Mouse (Mus musculus): ENCODE measurements around the gene Pfas. TPM values are rescaled to one million over a fixed set of nuclear protein-coding genes. Genes with fewer than 3 reads are reported as not detected.
A peak's percentile ranks its signal among the peaks of the same experiment; 100 is the strongest.
"Not testable (repeated sequence)": the region's sequence is repeated elsewhere in the genome, so short reads cannot be mapped to it uniquely, and the experiment has no call there.

The Pfas gene
- polyA plus RNA-seq, 1 experiment from 2014 or later, result 14.3 TPM

GRCm38 (mm10) chr11:69012071-69012601 lies 3.9 kb upstream of the Pfas start:
- H3K4me2 ChIP-seq (ENCODE audit: low read length), result peak overlapping the region; percentile 84
- ATAC-seq (ENCODE audit: insufficient number of reproducible peaks, insufficient read depth, low FRiP score, low read depth), result peak; percentile 45; the same call in 1 of the 2 replicates
- WGBS, result 1% methylated on average over 18 of the region's 18 CpGs

GRCm38 (mm10) chr11:69011445-69011844 lies 3.2 kb upstream of the Pfas start:
- Histone ChIP-seq H3K4me2 (ENCODE audit: low read length) (peak overlapping the region; percentile 84), H3K9ac (ENCODE audit: low read length) (peak overlapping the region; percentile 75), H3K4me1 (ENCODE audit: control insufficient read depth in 2 of 2, insufficient read depth in 2 of 2, low read length in 2 of 2) (peaks cover 0 to 20% of the 10 kb centered on the region in 2 experiments; a peak in 3 of 4 replicates), H3K27ac (replicated peaks in 1 of 2; ENCODE audit: control insufficient read depth in 1 of 2, insufficient read depth in 1 of 2, low read depth in 2 of 2, low read length in 2 of 2) (peak overlapping the region; percentile 70 to 97), H3K4me3 (ENCODE audit: control insufficient read depth in 1 of 2, insufficient read depth in 1 of 2, low read depth in 1 of 2, low read length in 2 of 2) (peak overlapping the region in 1 of 2 experiments; percentile 48; a peak in 2 of 4 replicates)
- 63% methylated on average over 2 of the region's 2 CpGs for WGBS
- not testable (repeated sequence) for H3K9me3 ChIP-seq (ENCODE audit: control insufficient read depth, low read length); H3K36me3 ChIP-seq (ENCODE audit: control insufficient read depth, insufficient read depth, low read length); ATAC-seq (ENCODE audit: insufficient number of reproducible peaks, insufficient read depth, low FRiP score, low read depth); H3K27me3 ChIP-seq (ENCODE audit: control insufficient read depth, insufficient read depth, low read length)

More at GRCm38 (mm10) chr11:69012071-69012601, 3.9 kb upstream of the Pfas start:
- Histone ChIP-seq H3K9ac (ENCODE audit: low read length) (peak overlapping the region; percentile 75), H3K4me1 (ENCODE audit: control insufficient read depth in 2 of 2, insufficient read depth in 2 of 2, low read length in 2 of 2) (peaks cover 4 to 25% of the 10 kb centered on the region in 2 experiments), H3K27me3 (ENCODE audit: control insufficient read depth, insufficient read depth, low read length) (no peaks in the 10 kb centered on the region), H3K27ac (replicated peaks in 1 of 2; ENCODE audit: control insufficient read depth in 1 of 2, insufficient read depth in 1 of 2, low read depth in 2 of 2, low read length in 2 of 2) (peak overlapping the region; percentile 97 to 99), H3K4me3 (ENCODE audit: control insufficient read depth in 1 of 2, insufficient read depth in 1 of 2, low read depth in 1 of 2, low read length in 2 of 2) (peak overlapping the region; percentile 34 to 48), H3K36me3 (ENCODE audit: control insufficient read depth, insufficient read depth, low read length) (no peaks in the 10 kb centered on the region), H3K9me3 (ENCODE audit: control insufficient read depth, low read length) (no peaks in the 10 kb centered on the region)

- Histone ChIP-seq H3K4me2 (ENCODE audit: low read length) (peak overlapping the region; percentile 84), H3K27me3 (ENCODE audit: control insufficient read depth, insufficient read depth, low read length) (no peaks in the 10 kb centered on the region), H3K4me1 (ENCODE audit: control insufficient read depth in 2 of 2, insufficient read depth in 2 of 2, low read length in 2 of 2) (peaks cover 0 to 20% of the 10 kb centered on the region in 2 experiments; a peak in 3 of 4 replicates), H3K4me3 (ENCODE audit: control insufficient read depth in 1 of 2, insufficient read depth in 1 of 2, low read depth in 1 of 2, low read length in 2 of 2) (no peak overlapping the region), H3K27ac (replicated peaks in 1 of 2; ENCODE audit: control insufficient read depth in 1 of 2, insufficient read depth in 1 of 2, low read depth in 2 of 2, low read length in 2 of 2) (peak overlapping the region; percentile 39 to 97; a peak in 3 of 4 replicates), H3K36me3 (ENCODE audit: control insufficient read depth, insufficient read depth, low read length) (peaks cover 3% of the 10 kb centered on the region), H3K9ac (ENCODE audit: low read length) (no peak overlapping the region), H3K9me3 (ENCODE audit: control insufficient read depth, low read length) (no peaks in the 10 kb centered on the region)
- WGBS, result 77% methylated on average over 15 of the region's 15 CpGs
- ATAC-seq (ENCODE audit: insufficient number of reproducible peaks, insufficient read depth, low FRiP score, low read depth), result no peak
These were observed 2.4 kb upstream of the Pfas start for GRCm38 (mm10) chr11:69010400-69011323.

- Histone ChIP-seq H3K4me2 (ENCODE audit: low read length) (no peak overlapping the region), H3K9me3 (ENCODE audit: control insufficient read depth, low read length) (no peaks in the 10 kb centered on the region), H3K27me3 (ENCODE audit: control insufficient read depth, insufficient read depth, low read length) (no peaks in the 10 kb centered on the region), H3K36me3 (ENCODE audit: control insufficient read depth, insufficient read depth, low read length) (peaks cover 3% of the 10 kb centered on the region), H3K9ac (ENCODE audit: low read length) (no peak overlapping the region), H3K4me3 (ENCODE audit: control insufficient read depth in 1 of 2, insufficient read depth in 1 of 2, low read depth in 1 of 2, low read length in 2 of 2) (no peak overlapping the region), H3K27ac (replicated peaks in 1 of 2; ENCODE audit: control insufficient read depth in 1 of 2, insufficient read depth in 1 of 2, low read depth in 2 of 2, low read length in 2 of 2) (no peak overlapping the region), H3K4me1 (ENCODE audit: control insufficient read depth in 2 of 2, insufficient read depth in 2 of 2, low read length in 2 of 2) (peaks cover 0 to 17% of the 10 kb centered on the region in 2 experiments; a peak in 3 of 4 replicates)
- 87% methylated on average over 1 of the region's 1 CpGs for WGBS
- no peak for ATAC-seq (ENCODE audit: insufficient number of reproducible peaks, insufficient read depth, low FRiP score, low read depth)
These were observed 1.2 kb upstream of the Pfas start for GRCm38 (mm10) chr11:69009508-69009907.

GRCm38 (mm10) chr11:69006575-69006974 lies 1.7 kb downstream of the Pfas start:
- H3K27ac ChIP-seq (replicated peaks in 1 of 2; ENCODE audit: control insufficient read depth in 1 of 2, insufficient read depth in 1 of 2, low read depth in 2 of 2, low read length in 2 of 2); H3K9ac ChIP-seq (ENCODE audit: low read length); H3K4me3 ChIP-seq (ENCODE audit: control insufficient read depth in 1 of 2, insufficient read depth in 1 of 2, low read depth in 1 of 2, low read length in 2 of 2); H3K27me3 ChIP-seq (ENCODE audit: control insufficient read depth, insufficient read depth, low read length); H3K4me2 ChIP-seq (ENCODE audit: low read length); ATAC-seq (ENCODE audit: insufficient number of reproducible peaks, insufficient read depth, low FRiP score, low read depth); H3K9me3 ChIP-seq (ENCODE audit: control insufficient read depth, low read length): not testable (repeated sequence)
- peaks cover 0 to 14% of the 10 kb centered on the region in 2 experiments; a peak in 3 of 4 replicates for H3K4me1 ChIP-seq (ENCODE audit: control insufficient read depth in 2 of 2, insufficient read depth in 2 of 2, low read length in 2 of 2)
- H3K36me3 ChIP-seq (ENCODE audit: control insufficient read depth, insufficient read depth, low read length), result peaks cover 24% of the 10 kb centered on the region

- 79% methylated on average over 7 of the region's 7 CpGs for WGBS
- H3K27ac ChIP-seq (replicated peaks in 1 of 2; ENCODE audit: control insufficient read depth in 1 of 2, insufficient read depth in 1 of 2, low read depth in 2 of 2, low read length in 2 of 2), result no peak overlapping the region
- H3K36me3 ChIP-seq (ENCODE audit: control insufficient read depth, insufficient read depth, low read length), result peaks cover 38% of the 10 kb centered on the region
- no peaks in the 10 kb centered on the region for H3K9me3 ChIP-seq (ENCODE audit: control insufficient read depth, low read length)
- no peak overlapping the region for H3K4me3 ChIP-seq (ENCODE audit: control insufficient read depth in 1 of 2, insufficient read depth in 1 of 2, low read depth in 1 of 2, low read length in 2 of 2)
- no peak overlapping the region for H3K4me2 ChIP-seq (ENCODE audit: low read length)
- no peak for ATAC-seq (ENCODE audit: insufficient number of reproducible peaks, insufficient read depth, low FRiP score, low read depth)
- H3K4me1 ChIP-seq (ENCODE audit: control insufficient read depth in 2 of 2, insufficient read depth in 2 of 2, low read length in 2 of 2), result peaks cover 0 to 8% of the 10 kb centered on the region in 2 experiments; a peak in 3 of 4 replicates
- H3K9ac ChIP-seq (ENCODE audit: low read length), result no peak overlapping the region
- H3K27me3 ChIP-seq (ENCODE audit: control insufficient read depth, insufficient read depth, low read length), result no peaks in the 10 kb centered on the region
These were observed 3.1 kb downstream of the Pfas start for GRCm38 (mm10) chr11:69005193-69005592.

GRCm38 (mm10) chr11:69003592-69003991 lies 4.7 kb downstream of the Pfas start:
- peak overlapping the region; percentile 31; the same call in 1 of the 2 replicates for H3K9ac ChIP-seq (ENCODE audit: low read length)
- H3K9me3 ChIP-seq (ENCODE audit: control insufficient read depth, low read length), result no peaks in the 10 kb centered on the region
- H3K27ac ChIP-seq (replicated peaks in 1 of 2; ENCODE audit: control insufficient read depth in 1 of 2, insufficient read depth in 1 of 2, low read depth in 2 of 2, low read length in 2 of 2), result no peak overlapping the region
- ATAC-seq (ENCODE audit: insufficient number of reproducible peaks, insufficient read depth, low FRiP score, low read depth), result no peak
- H3K4me1 ChIP-seq (ENCODE audit: control insufficient read depth in 2 of 2, insufficient read depth in 2 of 2, low read length in 2 of 2), result peaks cover 0 to 8% of the 10 kb centered on the region in 2 experiments; a peak in 3 of 4 replicates
- H3K27me3 ChIP-seq (ENCODE audit: control insufficient read depth, insufficient read depth, low read length), result no peaks in the 10 kb centered on the region
- peaks cover 54% of the 10 kb centered on the region for H3K36me3 ChIP-seq (ENCODE audit: control insufficient read depth, insufficient read depth, low read length)
- WGBS, result 42% methylated on average over 4 of the region's 4 CpGs
- no peak overlapping the region for H3K4me2 ChIP-seq (ENCODE audit: low read length)
- no peak overlapping the region for H3K4me3 ChIP-seq (ENCODE audit: control insufficient read depth in 1 of 2, insufficient read depth in 1 of 2, low read depth in 1 of 2, low read length in 2 of 2)
